Mouse (Mus musculus): Measurements from ENCODE around the gene Zfp979. TPM values are rescaled to one million over a fixed set of nuclear protein-coding genes. Genes with fewer than 3 reads are reported as not detected.

The Zfp979 gene
- polyA plus RNA-seq, 1 experiment from 2014 or later: 0.84 TPM

DNA sequence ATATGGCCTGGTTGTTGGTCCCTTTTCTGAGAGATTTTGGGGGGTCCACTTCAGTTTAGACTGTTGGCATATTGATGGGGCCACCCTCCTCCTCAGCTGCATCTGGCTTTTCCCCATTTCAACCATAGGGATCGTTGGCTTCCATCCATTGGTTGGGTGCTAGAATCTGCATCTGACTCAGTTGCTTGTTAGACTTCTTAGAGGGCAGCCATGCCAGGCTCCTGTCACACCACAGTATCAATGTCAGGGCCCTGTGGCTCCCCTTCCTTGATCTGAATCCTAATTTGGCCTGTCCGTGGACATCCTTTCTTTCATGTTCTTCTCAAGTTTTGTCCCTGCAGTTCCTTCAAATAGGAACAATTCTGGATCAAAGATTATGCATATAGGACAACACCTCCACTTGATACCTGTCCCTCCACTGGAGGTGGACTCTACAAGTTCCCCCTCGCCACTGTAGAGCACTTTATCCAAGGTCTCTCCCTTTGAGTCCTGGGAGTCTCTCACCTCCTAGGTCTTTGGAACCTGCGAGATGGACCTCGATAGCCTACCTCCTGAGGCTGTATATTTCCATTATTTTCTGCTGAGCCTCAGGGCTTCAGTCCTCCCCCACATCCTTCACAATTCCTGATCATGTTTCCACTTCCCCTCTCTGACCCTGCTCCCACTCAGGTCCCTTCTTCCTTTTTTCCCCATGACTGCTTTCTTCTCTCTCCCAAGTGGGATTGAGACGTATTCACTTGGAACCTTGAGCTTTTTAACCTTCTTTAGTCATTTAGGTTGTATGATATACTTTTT lies 76.7 kb downstream of the Zfp979 start:
- no peak overlapping the region for H3K9ac ChIP-seq (ENCODE audit: low read length)
- no peak overlapping the region for H3K27ac ChIP-seq (replicated peaks)
- no peaks in the 10 kb centered on the region for H3K9me3 ChIP-seq (ENCODE audit: control insufficient read depth, low read length)
- H3K36me3 ChIP-seq (ENCODE audit: control insufficient read depth, insufficient read depth, low read length): no peaks in the 10 kb centered on the region
- no peaks in the 10 kb centered on the region for H3K4me1 ChIP-seq (replicated peaks; ENCODE audit: control insufficient read depth, insufficient read depth)
- H3K4me3 ChIP-seq (ENCODE audit: low read depth, low read length): no peak overlapping the region
- no peak for TF ChIP-seq EP300 (optimal IDR thresholded peaks at IDR 0.05)
- DNase-seq (ENCODE audit: low spot score): no peak
- H3K27me3 ChIP-seq (ENCODE audit: control insufficient read depth, insufficient read depth, low read length): no peaks in the 10 kb centered on the region
- WGBS: 68% methylated on average over 6 of the region's 6 CpGs
- ATAC-seq (ENCODE audit: low FRiP score, low TSS enrichment): no peak
- H3K4me2 ChIP-seq (replicated peaks; ENCODE audit: low read depth): no peak overlapping the region

Other genes with a start within 250 kb of the Zfp979 start
- gene Zfp982, start 150.1 kb downstream of the Zfp979 start, polyA plus RNA-seq (2015; fragmentation: Nextera tagmentation; extraction: Ambion mirVana): 1.2 and 1.6 TPM in 2 replicates
- gene Gm16503, start 102.3 kb downstream of the Zfp979 start, polyA plus RNA-seq (2015; fragmentation: Nextera tagmentation; extraction: Ambion mirVana): 0.08 and 0.13 TPM in 2 replicates
- gene Zfp985, start 89.2 kb downstream of the Zfp979 start, polyA plus RNA-seq (2015; fragmentation: Nextera tagmentation; extraction: Ambion mirVana): 0.06 and 0.12 TPM in 2 replicates
- gene Zfp534, start 60.0 kb upstream of the Zfp979 start, polyA plus RNA-seq (2015; fragmentation: Nextera tagmentation; extraction: Ambion mirVana): not detected in 2 replicates
- 4.3 and 4.6 TPM in 2 replicates for gene Zfp984, start 167.3 kb upstream of the Zfp979 start, polyA plus RNA-seq (2015; fragmentation: Nextera tagmentation; extraction: Ambion mirVana)
- gene Zfp933, start 205.9 kb upstream of the Zfp979 start, polyA plus RNA-seq (2015; fragmentation: Nextera tagmentation; extraction: Ambion mirVana): 3.1 and 4.4 TPM in 2 replicates
- gene Miip, start 226.3 kb upstream of the Zfp979 start, polyA plus RNA-seq (2015; fragmentation: Nextera tagmentation; extraction: Ambion mirVana): 14.5 and 16.6 TPM in 2 replicates
- gene Fv1, start 226.5 kb upstream of the Zfp979 start, polyA plus RNA-seq (2015; fragmentation: Nextera tagmentation; extraction: Ambion mirVana): 2.6 and 2.8 TPM in 2 replicates